Mouse (Mus musculus) E14TG2a.4 (cell line): Measurements from ENCODE around the gene Cnot8.

ENCODE experiments used
- CTCF ChIP-seq: conservative IDR thresholded peaks from 2 replicates; pipeline ENCODE4 v1.5.1; 2014; ENCODE audit warnings: low read length
- NANOG ChIP-seq: IDR thresholded peaks from 2 replicates; pipeline ENCODE4 v1.6.1; 2014; ENCODE audit warnings: borderline replicate concordance, low read length, mixed read lengths
- POU5F1 ChIP-seq: IDR thresholded peaks from 2 replicates; pipeline ENCODE4 v1.6.1; 2014; ENCODE audit warnings: low read length, borderline replicate concordance

DNA sequence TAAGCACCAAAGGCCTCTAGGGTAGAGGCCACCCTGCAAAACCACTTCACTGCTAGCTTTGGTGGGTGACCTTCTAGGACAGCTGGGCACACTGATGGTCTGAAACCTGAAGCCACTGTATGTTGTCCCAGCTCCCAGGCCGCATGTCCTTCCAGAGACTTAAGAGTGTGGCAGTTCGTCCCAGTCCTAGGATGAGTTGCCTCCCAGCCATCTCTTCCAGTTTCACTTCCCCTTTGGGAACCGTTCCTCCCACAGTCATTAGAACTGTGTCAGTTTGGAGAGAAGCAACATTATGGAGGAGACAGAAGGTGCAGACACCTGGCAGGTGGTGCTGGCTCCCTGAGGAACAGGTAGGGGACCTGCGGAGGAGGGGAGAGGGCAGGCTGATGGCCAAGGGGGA, 11.4 kb upstream of the Cnot8 start:
- TF ChIP-seq CTCF (no peak), NANOG (no peak), POU5F1 (no peak)
